Mouse (Mus musculus): Measurements from ENCODE around the gene Tmem220. TPM values are rescaled to one million over a fixed set of nuclear protein-coding genes. Genes with fewer than 3 reads are reported as not detected.

Tmem220 gene
- polyA plus RNA-seq, 1 experiment from 2014 or later = 2.5 TPM

- no peak overlapping the region for H3K4me2 ChIP-seq
- WGBS (ENCODE audit: insufficient replicate concordance) = 58% methylated on average over 4 of the region's 4 CpGs
Observed at GRCm38 (mm10) chr11:66996446-66996845, 28.5 kb upstream of the Tmem220 start.

GRCm38 (mm10) chr11:66998467-66999403 is 26.2 kb upstream of the Tmem220 start:
- Histone ChIP-seq H3K36me3 (replicated peaks) (no peaks in the 10 kb centered on the region), H3K4me2 (no peak overlapping the region), H3K27ac (replicated peaks) (no peak overlapping the region), H3K4me3 (replicated peaks) (no peak overlapping the region), H3K9ac (no peak overlapping the region), H3K4me1 (replicated peaks) (no peaks in the 10 kb centered on the region), H3K27me3 (no peaks in the 10 kb centered on the region), H3K9me3 (replicated peaks) (no peaks in the 10 kb centered on the region)
- no peak for ATAC-seq (ENCODE audit: insufficient read depth)
- WGBS (ENCODE audit: insufficient replicate concordance) = 57% methylated on average over 14 of the region's 14 CpGs

More at GRCm38 (mm10) chr11:66996446-66996845, 28.5 kb upstream of the Tmem220 start:
- Histone ChIP-seq H3K27me3 (no peaks in the 10 kb centered on the region), H3K9me3 (replicated peaks) (no peaks in the 10 kb centered on the region), H3K27ac (replicated peaks) (no peak overlapping the region), H3K4me1 (replicated peaks) (no peaks in the 10 kb centered on the region), H3K9ac (no peak overlapping the region), H3K4me3 (replicated peaks) (no peak overlapping the region), H3K36me3 (replicated peaks) (no peaks in the 10 kb centered on the region)
- no peak for ATAC-seq (ENCODE audit: insufficient read depth)

- Histone ChIP-seq H3K4me1 (replicated peaks) (no peaks in the 10 kb centered on the region), H3K36me3 (replicated peaks) (no peaks in the 10 kb centered on the region), H3K4me3 (replicated peaks) (no peak overlapping the region), H3K4me2 (no peak overlapping the region), H3K9ac (no peak overlapping the region), H3K27ac (replicated peaks) (no peak overlapping the region), H3K27me3 (no peaks in the 10 kb centered on the region), H3K9me3 (replicated peaks) (no peaks in the 10 kb centered on the region)
- 63% methylated on average over 4 of the region's 4 CpGs for WGBS (ENCODE audit: insufficient replicate concordance)
- no peak for ATAC-seq (ENCODE audit: insufficient read depth)
Observed at GRCm38 (mm10) chr11:67000671-67001070, 24.3 kb upstream of the Tmem220 start.

GRCm38 (mm10) chr11:67001717-67002116 is 23.2 kb upstream of the Tmem220 start:
- Histone ChIP-seq H3K9ac (no peak overlapping the region), H3K9me3 (replicated peaks) (no peaks in the 10 kb centered on the region), H3K27me3 (no peaks in the 10 kb centered on the region), H3K27ac (replicated peaks) (no peak overlapping the region), H3K4me2 (no peak overlapping the region), H3K4me3 (replicated peaks) (no peak overlapping the region), H3K4me1 (replicated peaks) (no peaks in the 10 kb centered on the region), H3K36me3 (replicated peaks) (no peaks in the 10 kb centered on the region)
- ATAC-seq (ENCODE audit: insufficient read depth) = no peak
- 58% methylated on average over 1 of the region's 1 CpGs for WGBS (ENCODE audit: insufficient replicate concordance)

- H3K9me3 ChIP-seq (replicated peaks) = no peaks in the 10 kb centered on the region
- H3K27ac ChIP-seq (replicated peaks) = no peak overlapping the region
- H3K27me3 ChIP-seq = no peaks in the 10 kb centered on the region
- H3K9ac ChIP-seq = no peak overlapping the region
- H3K4me1 ChIP-seq (replicated peaks) = no peaks in the 10 kb centered on the region
- H3K4me2 ChIP-seq = no peak overlapping the region
- WGBS (ENCODE audit: insufficient replicate concordance) = 2% methylated on average over 2 of the region's 2 CpGs
- ATAC-seq (ENCODE audit: insufficient read depth) = no peak
- no peaks in the 10 kb centered on the region for H3K36me3 ChIP-seq (replicated peaks)
- H3K4me3 ChIP-seq (replicated peaks) = no peak overlapping the region
Observed at GRCm38 (mm10) chr11:67002911-67003310, 22.0 kb upstream of the Tmem220 start.

DNA sequence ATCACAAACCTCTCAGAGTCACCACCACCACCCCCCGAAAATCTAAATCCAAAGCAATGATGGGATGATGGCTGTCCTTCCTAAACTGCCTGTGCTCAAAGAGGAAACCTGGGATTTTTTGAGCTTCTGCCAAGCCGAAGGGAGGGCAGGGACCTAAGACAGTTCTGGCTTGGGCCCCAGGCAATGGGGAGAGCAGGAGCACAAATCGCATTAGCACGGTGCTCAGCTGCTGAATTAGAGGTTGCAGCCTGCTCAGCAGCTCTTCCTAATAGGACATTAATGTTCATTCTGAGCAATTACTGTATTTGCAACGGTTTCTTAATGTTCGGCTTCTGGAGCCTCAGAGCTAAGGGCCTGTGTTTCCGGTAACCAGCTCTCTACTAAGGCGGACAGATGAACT is 17.0 kb upstream of the Tmem220 start:
- Histone ChIP-seq H3K9me3 (replicated peaks) (no peaks in the 10 kb centered on the region), H3K27ac (replicated peaks) (no peak overlapping the region), H3K9ac (no peak overlapping the region), H3K4me2 (no peak overlapping the region), H3K36me3 (replicated peaks) (no peaks in the 10 kb centered on the region), H3K27me3 (no peaks in the 10 kb centered on the region; the same call in 1 of the 2 replicates), H3K4me3 (replicated peaks) (no peak overlapping the region), H3K4me1 (replicated peaks) (no peaks in the 10 kb centered on the region)
- 73% methylated on average over 8 of the region's 8 CpGs for WGBS (ENCODE audit: insufficient replicate concordance)
- ATAC-seq (ENCODE audit: insufficient read depth) = no peak

- no peak for ATAC-seq (ENCODE audit: insufficient read depth)
- 82% methylated on average over 4 of the region's 4 CpGs for WGBS (ENCODE audit: insufficient replicate concordance)
- Histone ChIP-seq H3K4me3 (replicated peaks) (no peak overlapping the region), H3K4me1 (replicated peaks) (no peaks in the 10 kb centered on the region), H3K4me2 (no peak overlapping the region), H3K9ac (no peak overlapping the region), H3K27me3 (no peaks in the 10 kb centered on the region; the same call in 1 of the 2 replicates), H3K9me3 (replicated peaks) (no peaks in the 10 kb centered on the region), H3K36me3 (replicated peaks) (no peaks in the 10 kb centered on the region), H3K27ac (replicated peaks) (no peak overlapping the region)
Observed at GRCm38 (mm10) chr11:67008528-67008927, 16.4 kb upstream of the Tmem220 start.

- H3K27ac ChIP-seq (replicated peaks) = no peak overlapping the region
- H3K4me2 ChIP-seq = no peak overlapping the region
- no peak overlapping the region for H3K9ac ChIP-seq
- peaks cover 11% of the 10 kb centered on the region for H3K27me3 ChIP-seq
- 7% methylated on average over 8 of the region's 8 CpGs for WGBS (ENCODE audit: insufficient replicate concordance)
- no peak for ATAC-seq (ENCODE audit: insufficient read depth)
- H3K4me1 ChIP-seq (replicated peaks) = no peaks in the 10 kb centered on the region
- H3K4me3 ChIP-seq (replicated peaks) = no peak overlapping the region
- no peaks in the 10 kb centered on the region for H3K36me3 ChIP-seq (replicated peaks)
- H3K9me3 ChIP-seq (replicated peaks) = no peaks in the 10 kb centered on the region
Observed at GRCm38 (mm10) chr11:67010430-67010829, 14.5 kb upstream of the Tmem220 start.

GRCm38 (mm10) chr11:67011635-67012034 is 13.3 kb upstream of the Tmem220 start:
- no peak for ATAC-seq (ENCODE audit: insufficient read depth)
- Histone ChIP-seq H3K9me3 (replicated peaks) (no peaks in the 10 kb centered on the region), H3K9ac (no peak overlapping the region), H3K27ac (replicated peaks) (no peak overlapping the region), H3K4me1 (replicated peaks) (no peaks in the 10 kb centered on the region), H3K27me3 (peaks cover 14% of the 10 kb centered on the region), H3K4me2 (no peak overlapping the region), H3K4me3 (replicated peaks) (no peak overlapping the region), H3K36me3 (replicated peaks) (no peaks in the 10 kb centered on the region)
- WGBS (ENCODE audit: insufficient replicate concordance) = 43% methylated on average over 4 of the region's 4 CpGs

GRCm38 (mm10) chr11:67017801-67018591 is 7.0 kb upstream of the Tmem220 start:
- no peaks in the 10 kb centered on the region for H3K36me3 ChIP-seq (replicated peaks)
- no peaks in the 10 kb centered on the region for H3K9me3 ChIP-seq (replicated peaks)
- H3K27ac ChIP-seq (replicated peaks) = no peak overlapping the region
- no peak overlapping the region for H3K9ac ChIP-seq
- H3K4me2 ChIP-seq = no peak overlapping the region
- H3K27me3 ChIP-seq = peaks cover 46% of the 10 kb centered on the region
- no peak overlapping the region for H3K4me3 ChIP-seq (replicated peaks)
- peaks cover 5% of the 10 kb centered on the region; the same call in 1 of the 2 replicates for H3K4me1 ChIP-seq (replicated peaks)
- ATAC-seq (ENCODE audit: insufficient read depth) = no peak
- WGBS (ENCODE audit: insufficient replicate concordance) = 8% methylated on average over 12 of the region's 12 CpGs

Data from liver, embryonic 15.5 days (tissue).